In genomic region chr5:139541151-139542042, GRCm38 (mm10) we compare ENCODE assay signal across 13 mouse cellular contexts. TPM values are rescaled to one million over a fixed set of nuclear protein-coding genes. Genes with fewer than 3 reads are reported as not detected.
DNase-seq lines count a peak whose midpoint lies in the region; ATAC-seq and TF ChIP-seq lines count a peak whose summit lies in the region.
"Had no signal": no experiment of that assay in that cellular context is flagged by ENCODE, and none has a peak within 500 bp of the region (broad histone marks: within the 10 kb centered on the region; RNA-seq: fewer than 3 reads in every experiment).

No protein-coding gene starts in this region.

- peak overlapping the region; percentile 28 for H3K4me3 ChIP-seq in kidney, embryonic 14.5 days (ENCODE audit: low read length)
- H3K4me3 ChIP-seq in cerebellum, adult 2 months (replicated peaks; ENCODE audit: insufficient read depth, low read depth, low read length), result peak overlapping the region; percentile 88
- peak overlapping the region; percentile 25; the same call in 1 of the 2 replicates for H3K4me3 ChIP-seq in forebrain, embryonic 12.5 days (replicated peaks)
- H3K4me3 ChIP-seq in midbrain, embryonic 14.5 days (replicated peaks; ENCODE audit: low read depth, low read length), result peak overlapping the region; percentile 25

- peak overlapping the region; percentile 47 for H3K4me2 ChIP-seq in kidney, embryonic 14.5 days (replicated peaks; ENCODE audit: low read depth, low read length)
- peak overlapping the region; percentile 45 for H3K4me2 ChIP-seq in forebrain, embryonic 12.5 days
- H3K4me2 ChIP-seq in midbrain, embryonic 14.5 days (ENCODE audit: low read length), result peak overlapping the region; percentile 54

- no peaks in the 10 kb centered on the region for H3K9me3 ChIP-seq in kidney, embryonic 14.5 days (ENCODE audit: control insufficient read depth, low read length)
- no peaks in the 10 kb centered on the region for H3K9me3 ChIP-seq in forebrain, embryonic 12.5 days
- no peaks in the 10 kb centered on the region for H3K9me3 ChIP-seq in midbrain, embryonic 14.5 days (ENCODE audit: control insufficient read depth, low read length)
- H3K9me3 ChIP-seq: limb, embryonic 12.5 days had no signal

- no peak for TF ChIP-seq CTCF in cerebellum, adult 2 months (IDR thresholded peaks at IDR 0.05; ENCODE audit: borderline replicate concordance, insufficient read depth, low read depth, low read length)

- peak overlapping the region; percentile 88; the same call in 1 of the 2 replicates for H3K27ac ChIP-seq in kidney, embryonic 14.5 days (ENCODE audit: low read depth, low read length)
- peak overlapping the region; percentile 96 for H3K27ac ChIP-seq in cerebellum, adult 2 months (ENCODE audit: insufficient read depth, low read length)
- H3K27ac ChIP-seq in forebrain, embryonic 12.5 days, result peak overlapping the region; percentile 68
- H3K27ac ChIP-seq in midbrain, embryonic 14.5 days (replicated peaks; ENCODE audit: low read depth, low read length), result peak overlapping the region; percentile 93
- H3K27ac ChIP-seq: limb, embryonic 12.5 days had no signal

- WGBS in kidney, embryonic 14.5 days, result 2% methylated on average over 44 of the region's 44 CpGs
- 4% methylated on average over 44 of the region's 44 CpGs for WGBS in cerebellum, adult 2 months
- WGBS in forebrain, embryonic 12.5 days, result under 1% methylated on average over 44 of the region's 44 CpGs
- under 1% methylated on average over 44 of the region's 44 CpGs for WGBS in midbrain, embryonic 14.5 days

- no peak for DNase-seq in kidney, adult 9 months
- peak; percentile 67 to 78 for DNase-seq in cerebellum, adult 2 months
- peak; percentile 80 for DNase-seq in midbrain, embryonic 14.5 days
- no peak for DNase-seq in spleen, adult 12 weeks (ENCODE audit: low spot score)
- DNase-seq in layer of hippocampus, postnatal 25 days (ENCODE audit: extremely low spot score in 1 of 2, low spot score in 1 of 2), result no peak
- no peak for DNase-seq in right cerebral cortex, adult 2 months (ENCODE audit: low spot score in 2 of 2)
- DNase-seq: adrenal gland, postnatal 10 days had no signal

- H3K36me3 ChIP-seq in kidney, embryonic 14.5 days (ENCODE audit: control insufficient read depth, insufficient read depth, low read length), result peaks cover 3% of the 10 kb centered on the region; the same call in 1 of the 2 replicates
- H3K36me3 ChIP-seq in forebrain, embryonic 12.5 days (replicated peaks), result no peaks in the 10 kb centered on the region
- peaks cover 3% of the 10 kb centered on the region; the same call in 1 of the 2 replicates for H3K36me3 ChIP-seq in midbrain, embryonic 14.5 days (ENCODE audit: control insufficient read depth, insufficient read depth, low read length)
- H3K36me3 ChIP-seq: limb, embryonic 12.5 days had no signal

- ATAC-seq in kidney, embryonic 14.5 days (ENCODE audit: low FRiP score, low TSS enrichment), result no peak
- peak; percentile 18; the same call in 1 of the 2 replicates for ATAC-seq in forebrain, embryonic 12.5 days (ENCODE audit: low FRiP score)
- ATAC-seq in midbrain, embryonic 14.5 days (ENCODE audit: low FRiP score, low TSS enrichment), result no peak

- no peak for TF ChIP-seq POLR2A in cerebellum, adult 2 months (IDR thresholded peaks at IDR 0.05; ENCODE audit: borderline replicate concordance, insufficient read depth, low read length)

- 0 out of 2 replicates have a peak, but pooled peaks cover 5% of the 10 kb centered on the region for H3K4me1 ChIP-seq in kidney, embryonic 14.5 days (ENCODE audit: control insufficient read depth, insufficient read depth, low read length)
- H3K4me1 ChIP-seq in cerebellum, adult 2 months (ENCODE audit: control insufficient read depth, insufficient read depth, low read length), result peaks cover 7% of the 10 kb centered on the region; the same call in 1 of the 2 replicates
- peaks cover 63% of the 10 kb centered on the region for H3K4me1 ChIP-seq in forebrain, embryonic 12.5 days
- peaks cover 24% of the 10 kb centered on the region for H3K4me1 ChIP-seq in midbrain, embryonic 14.5 days (ENCODE audit: control insufficient read depth, insufficient read depth, low read length)

- H3K9ac ChIP-seq in kidney, embryonic 14.5 days (ENCODE audit: low read depth, low read length), result peak overlapping the region; percentile 60
- H3K9ac ChIP-seq in forebrain, embryonic 12.5 days, result no peak overlapping the region
- H3K9ac ChIP-seq in midbrain, embryonic 14.5 days (replicated peaks; ENCODE audit: low read length), result no peak overlapping the region; the same call in 1 of the 2 replicates
- H3K9ac ChIP-seq: limb, embryonic 12.5 days had no signal

- peaks cover 76% of the 10 kb centered on the region for H3K27me3 ChIP-seq in kidney, embryonic 14.5 days (ENCODE audit: control insufficient read depth, insufficient read depth, low read length)
- H3K27me3 ChIP-seq in cerebellum, adult 2 months (ENCODE audit: control insufficient read depth, insufficient read depth, low read length), result no peaks in the 10 kb centered on the region; the same call in 1 of the 2 replicates
- H3K27me3 ChIP-seq in forebrain, embryonic 12.5 days, result peaks cover 91% of the 10 kb centered on the region
- peaks cover 58% of the 10 kb centered on the region for H3K27me3 ChIP-seq in midbrain, embryonic 14.5 days (ENCODE audit: control insufficient read depth, insufficient read depth, low read length)

RNA-seq across cellular contexts. Expression of gene Uncx, which starts 1.9 kb away (rescaled TPM):
- 130 and 131 TPM in 2 replicates for polyA plus RNA-seq in kidney, embryonic 14.5 days (2014; fragmentation: Nextera tagmentation; extraction: Ambion mirVana)
- polyA plus RNA-seq in cerebellum, adult 2 months (2012; rRNA removed), result 38.1 and 38.8 TPM in 2 replicates
- polyA plus RNA-seq in forebrain, embryonic 12.5 days (2016; fragmentation: Nextera tagmentation; extraction: Ambion mirVana), result 32.5 and 37.0 TPM in 2 replicates
- 39.6 and 44.0 TPM in 2 replicates for polyA plus RNA-seq in midbrain, embryonic 14.5 days (2014; fragmentation: Nextera tagmentation; extraction: Ambion mirVana)
- not detected for total RNA-seq in layer of hippocampus, postnatal 25 days (2021)
- total RNA-seq: adrenal gland, postnatal 10 days; CH12.LX; heart, postnatal 10 days had no signal
- polyA plus RNA-seq: small intestine, adult 2 months had no signal

RNA-seq across cellular contexts. Expression of gene Zfand2a, which starts 57.0 kb away (rescaled TPM):
- polyA plus RNA-seq in kidney, embryonic 14.5 days (2014; fragmentation: Nextera tagmentation; extraction: Ambion mirVana), result 6.2 and 6.8 TPM in 2 replicates
- 37.1 and 42.8 TPM in 2 replicates for polyA plus RNA-seq in cerebellum, adult 2 months (2012; rRNA removed)
- polyA plus RNA-seq in forebrain, embryonic 12.5 days (2016; fragmentation: Nextera tagmentation; extraction: Ambion mirVana), result 10.4 and 12.9 TPM in 2 replicates
- 14.0 and 14.1 TPM in 2 replicates for polyA plus RNA-seq in midbrain, embryonic 14.5 days (2014; fragmentation: Nextera tagmentation; extraction: Ambion mirVana)
- 10 to 100 TPM; 66.4 to 70.4 TPM for total RNA-seq in layer of hippocampus, postnatal 25 days (2021)

Comparison
In these comparisons a context has a peak if more than half of its experiments do, and no peak if none do; other contexts are left out.
1. H3K4me3 ChIP-seq: peak in every context shown above with its lines; median percentile 88 in cerebellum, adult 2 months; 28 in kidney, embryonic 14.5 days; 25 in forebrain, embryonic 12.5 days; 25 in midbrain, embryonic 14.5 days.
2. DNase-seq: peak in cerebellum, adult 2 months (2 of 2) and midbrain, embryonic 14.5 days (single experiment); none in kidney, adult 9 months (single experiment), spleen, adult 12 weeks (single experiment), layer of hippocampus, postnatal 25 days (0 of 2) and right cerebral cortex, adult 2 months (0 of 2).
3. Peak in every context shown above with its lines, with median percentiles within 50 percentile points of each other: H3K27ac ChIP-seq and H3K4me2 ChIP-seq.